Mouse (Mus musculus): Measurements from ENCODE around the gene Ggnbp2.

- no peak for TF ChIP-seq POLR2A (IDR thresholded peaks at IDR 0.05; ENCODE audit: low read depth, low read length)
- TF ChIP-seq CTCF (IDR thresholded peaks at IDR 0.05; ENCODE audit: extremely low read depth, insufficient read depth, insufficient read length, insufficient replicate concordance) = no peak
These were observed 36.5 kb upstream of the Ggnbp2 start for GRCm38 (mm10) chr11:84907081-84907480.
